Mouse (Mus musculus) kidney, adult 2 months (tissue): Measurements from ENCODE around the gene Plekhm1. TPM values are rescaled to one million over a fixed set of nuclear protein-coding genes. Genes with fewer than 3 reads are reported as not detected.

Experiments used
- DNase-seq: peaks from one replicate; pipeline ENCODE4 v3.0.0; 2021
- H3K27ac ChIP-seq: fragments of 200-500 bp; 2 replicates; pipeline ENCODE4 v1.5.1; 2012; ENCODE audit warnings: low read depth, low read length, control low read depth, inconsistent platforms; ENCODE audit not compliant: insufficient read depth
- H3K27me3 ChIP-seq: fragments of 200-500 bp; replicated peaks from 2 replicates; pipeline ENCODE4 v1.6.1; 2012; ENCODE audit warnings: mild to moderate bottlenecking, moderate library complexity, low read length, inconsistent platforms; ENCODE audit not compliant: control insufficient read depth, insufficient read depth
- H3K36me3 ChIP-seq: fragments of 200-500 bp; 2 replicates; pipeline ENCODE4 v1.6.1; 2012; ENCODE audit warnings: mild to moderate bottlenecking, moderate library complexity, low read length, inconsistent platforms; ENCODE audit not compliant: control insufficient read depth, insufficient read depth
- H3K4me1 ChIP-seq: fragments of 200-500 bp; 2 replicates; pipeline ENCODE4 v1.6.1; 2011; ENCODE audit warnings: low read length; ENCODE audit not compliant: control insufficient read depth, insufficient read depth
- H3K4me3 ChIP-seq: fragments of 200-500 bp; 2 replicates; pipeline ENCODE4 v1.5.1; 2011; ENCODE audit warnings: mild to moderate bottlenecking, low read depth, low read length, control low read depth; ENCODE audit not compliant: insufficient read depth
- CTCF ChIP-seq: fragments of 200-500 bp; conservative IDR thresholded peaks from 2 replicates; pipeline ENCODE4 v1.5.1; 2011; ENCODE audit warnings: low read depth, mild to moderate bottlenecking, control low read depth, low read length, moderate library complexity, mixed read lengths; ENCODE audit not compliant: insufficient read depth, insufficient read length
- POLR2A ChIP-seq: fragments of 200-500 bp; IDR thresholded peaks from one replicate; pipeline ENCODE4 v1.6.1; 2011; ENCODE audit warnings: low read depth, low read length, control low read depth
- WGBS: fragments of 180-500 bp; shearing (Covaris S2); methylation state at CpG from one replicate; pipeline ENCODE4 v1.1.7; 2018; 5-methylcytosine and 5-hydroxymethylcytosine counted together
- polyA plus RNA-seq: library from polyadenylated mRNA; depleted of rRNA; stranded (reverse); fragments of >200 nt; gene quantifications from 2 replicates; pipeline ENCODE4 v1.2.3, GENCODE M21; 2012

Gene Plekhm1
- polyA plus RNA-seq, 1 experiment, result 21.9 TPM

DNA sequence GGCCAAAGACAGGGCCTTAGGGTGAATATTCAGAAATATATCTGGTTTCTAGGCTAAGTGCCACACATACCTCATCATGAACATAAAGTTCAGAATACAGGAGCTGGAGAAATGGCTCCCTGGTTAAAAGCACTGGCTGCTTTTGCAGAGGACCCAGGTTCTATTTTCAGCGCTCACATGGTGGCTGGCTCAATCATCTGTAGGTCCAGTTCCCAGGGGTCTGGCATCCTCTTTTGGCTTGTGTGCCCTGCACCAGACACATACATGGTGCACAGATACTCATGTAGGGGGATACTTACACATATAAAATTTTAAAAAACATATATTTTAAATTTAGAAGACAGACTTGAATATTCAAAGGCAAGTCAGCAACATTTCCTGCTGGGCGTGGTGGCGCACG is 16.3 kb downstream of the Plekhm1 start:
- TF ChIP-seq CTCF (no peak), POLR2A (no peak)
- WGBS, result 94% methylated on average over 4 of the region's 4 CpGs
- Histone ChIP-seq H3K4me3 (no peak overlapping the region), H3K27ac (no peak overlapping the region), H3K36me3 (no peaks in the 10 kb centered on the region; the same call in 1 of the 2 replicates), H3K27me3 (no peaks in the 10 kb centered on the region), H3K4me1 (no peaks in the 10 kb centered on the region; the same call in 1 of the 2 replicates)
- DNase-seq, result no peak

DNA sequence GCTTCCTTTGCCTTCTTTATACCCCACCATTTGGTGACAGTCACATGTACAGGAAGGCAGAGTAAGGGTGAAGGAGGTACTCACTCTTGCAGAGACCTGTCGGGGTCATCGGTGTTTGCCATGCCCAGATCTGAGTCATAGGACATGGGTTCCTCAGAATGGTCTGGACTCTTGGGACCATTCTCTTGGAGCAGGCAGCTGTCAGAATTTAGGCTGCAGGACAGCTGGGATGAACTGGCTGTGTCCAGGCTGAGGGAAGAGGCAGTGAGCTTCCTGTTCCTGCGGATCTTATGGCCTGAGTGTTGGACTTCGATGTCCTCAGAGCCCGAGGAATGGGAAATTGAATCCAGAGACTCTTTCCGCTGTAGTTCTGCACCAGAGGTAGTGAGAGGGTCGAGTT is 17.9 kb downstream of the Plekhm1 start:
- Histone ChIP-seq H3K36me3 (no peaks in the 10 kb centered on the region; the same call in 1 of the 2 replicates), H3K4me1 (no peaks in the 10 kb centered on the region; the same call in 1 of the 2 replicates), H3K27me3 (no peaks in the 10 kb centered on the region), H3K27ac (no peak overlapping the region), H3K4me3 (no peak overlapping the region)
- no peak for DNase-seq
- TF ChIP-seq CTCF (no peak), POLR2A (no peak)
- 77% methylated on average over 7 of the region's 7 CpGs for WGBS

DNA sequence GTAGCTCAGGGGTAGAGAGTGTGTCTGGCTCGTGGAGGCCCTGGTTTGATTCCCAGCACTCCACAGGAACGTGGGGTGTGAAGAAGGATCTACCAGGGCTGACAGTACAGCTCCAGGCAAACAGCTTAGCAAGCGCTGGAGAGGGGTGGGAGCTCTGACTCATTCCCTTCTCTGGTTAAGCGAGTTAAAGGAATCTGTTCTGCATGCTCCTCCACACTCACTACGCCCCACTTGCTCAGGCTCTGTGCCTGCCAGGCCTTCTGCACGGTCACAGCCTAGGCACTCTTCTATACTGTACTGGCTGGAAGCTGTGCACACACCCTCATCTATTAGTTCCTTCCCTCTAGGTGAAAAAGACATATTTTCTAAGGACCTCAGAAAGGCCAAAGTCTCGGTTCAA is 18.5 kb downstream of the Plekhm1 start:
- no peaks in the 10 kb centered on the region; the same call in 1 of the 2 replicates for H3K4me1 ChIP-seq
- H3K27me3 ChIP-seq, result no peaks in the 10 kb centered on the region
- H3K27ac ChIP-seq, result no peak overlapping the region
- H3K4me3 ChIP-seq, result no peak overlapping the region
- TF ChIP-seq CTCF (no peak), POLR2A (no peak)
- no peak for DNase-seq
- H3K36me3 ChIP-seq, result no peaks in the 10 kb centered on the region; the same call in 1 of the 2 replicates
- WGBS, result 82% methylated on average over 7 of the region's 7 CpGs

DNA sequence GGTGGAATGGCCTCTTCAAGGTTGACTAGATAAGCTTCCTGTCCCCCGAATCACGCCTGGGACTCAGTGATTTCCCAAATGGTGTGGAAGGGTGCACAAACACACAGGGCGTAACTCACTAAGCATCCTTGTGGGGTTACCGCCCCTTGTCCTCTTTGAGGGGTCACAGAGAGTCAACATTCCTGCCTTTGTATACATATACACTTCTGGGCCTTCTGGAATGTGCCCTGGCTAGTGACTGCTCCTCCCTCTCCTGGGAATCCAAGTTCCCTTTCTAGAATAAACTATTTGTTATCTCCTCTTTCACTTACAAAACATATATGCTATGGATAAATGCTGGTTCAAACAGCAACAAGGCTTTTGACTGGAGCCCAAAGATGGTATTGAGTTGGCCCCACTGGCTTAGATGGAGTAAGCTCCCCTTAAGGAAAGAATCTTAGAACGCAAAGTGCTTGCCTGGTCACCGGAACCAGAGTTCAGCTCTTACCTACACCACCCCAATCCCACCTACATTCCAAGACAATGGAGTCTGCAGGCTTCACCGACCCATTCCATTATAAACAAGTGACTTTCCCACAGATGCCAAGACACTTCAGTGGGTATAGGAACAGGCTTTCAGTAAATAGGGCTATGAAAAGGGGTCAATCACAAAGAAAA is 24.5 kb downstream of the Plekhm1 start:
- Histone ChIP-seq H3K36me3 (no peaks in the 10 kb centered on the region; the same call in 1 of the 2 replicates), H3K27ac (no peak overlapping the region), H3K4me3 (no peak overlapping the region), H3K27me3 (no peaks in the 10 kb centered on the region), H3K4me1 (no peaks in the 10 kb centered on the region)
- no peak for DNase-seq
- no peak for TF ChIP-seq POLR2A
- TF ChIP-seq CTCF, result no peak
- 74% methylated on average over 7 of the region's 7 CpGs for WGBS

DNA sequence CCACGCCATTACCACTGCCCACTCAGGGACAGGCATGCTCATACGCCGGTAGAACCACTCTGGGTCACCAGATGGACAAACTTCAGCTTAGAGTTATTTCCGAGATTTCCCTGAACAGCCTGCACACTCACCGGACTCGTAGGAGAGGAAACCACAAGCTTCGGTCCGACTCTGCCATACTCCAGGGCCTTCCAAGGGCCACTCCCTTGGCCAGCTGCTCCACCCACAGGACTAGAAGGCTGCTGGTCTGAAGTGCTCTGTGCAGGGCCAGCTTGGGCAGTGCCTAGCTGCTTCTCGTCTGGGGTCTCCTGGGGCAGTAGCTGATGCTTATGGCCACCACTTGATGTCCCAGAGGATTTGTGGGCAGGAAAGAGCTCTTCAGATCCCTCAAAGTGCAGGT is 25.7 kb downstream of the Plekhm1 start:
- no peak for TF ChIP-seq CTCF
- no peak for TF ChIP-seq POLR2A
- no peaks in the 10 kb centered on the region for H3K27me3 ChIP-seq
- 0 out of 2 replicates have a peak, but pooled peaks cover under 1% of the 10 kb centered on the region for H3K4me1 ChIP-seq
- no peak overlapping the region for H3K4me3 ChIP-seq
- no peak overlapping the region for H3K27ac ChIP-seq
- DNase-seq, result no peak
- no peaks in the 10 kb centered on the region; the same call in 1 of the 2 replicates for H3K36me3 ChIP-seq
- 85% methylated on average over 9 of the region's 9 CpGs for WGBS

DNA sequence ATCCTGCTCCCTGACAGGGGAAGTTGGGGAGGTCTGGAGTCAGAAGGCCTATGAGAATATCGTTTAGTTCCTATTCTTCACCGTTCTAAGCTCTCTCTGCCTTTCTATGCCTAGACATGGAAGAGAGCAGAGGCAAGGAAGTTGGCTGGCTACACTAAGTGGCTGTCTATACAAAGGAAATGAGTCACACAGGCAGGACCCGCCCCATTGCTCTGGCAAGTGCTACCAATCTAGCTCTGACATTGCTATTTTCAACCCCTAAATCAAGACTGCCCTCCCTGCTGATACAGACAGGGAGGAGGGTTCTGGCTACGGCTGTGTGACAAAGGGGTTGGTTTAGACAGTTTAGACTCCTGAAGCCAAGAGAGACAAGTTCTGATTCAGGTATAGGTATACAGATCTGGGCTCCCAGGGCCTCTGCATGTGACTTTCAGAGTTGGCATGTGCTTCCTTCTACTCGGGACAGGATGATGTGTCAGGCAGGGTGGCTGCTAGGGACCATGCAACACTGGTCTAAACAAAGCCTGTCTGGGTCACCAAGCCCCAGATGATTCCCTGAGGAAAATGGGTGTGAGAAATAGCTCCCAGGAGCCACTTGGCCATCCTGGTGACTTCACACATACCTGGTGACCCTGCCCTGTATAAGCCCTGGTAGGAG is 30.4 kb downstream of the Plekhm1 start:
- Histone ChIP-seq H3K4me3 (no peak overlapping the region), H3K4me1 (peaks cover 8% of the 10 kb centered on the region; the same call in 1 of the 2 replicates), H3K36me3 (no peaks in the 10 kb centered on the region; the same call in 1 of the 2 replicates), H3K27ac (peak overlapping the region; percentile 37; the same call in 1 of the 2 replicates), H3K27me3 (no peaks in the 10 kb centered on the region)
- TF ChIP-seq POLR2A (no peak), CTCF (no peak)
- 40% methylated on average over 5 of the region's 5 CpGs for WGBS
- DNase-seq, result peak; percentile 86

DNA sequence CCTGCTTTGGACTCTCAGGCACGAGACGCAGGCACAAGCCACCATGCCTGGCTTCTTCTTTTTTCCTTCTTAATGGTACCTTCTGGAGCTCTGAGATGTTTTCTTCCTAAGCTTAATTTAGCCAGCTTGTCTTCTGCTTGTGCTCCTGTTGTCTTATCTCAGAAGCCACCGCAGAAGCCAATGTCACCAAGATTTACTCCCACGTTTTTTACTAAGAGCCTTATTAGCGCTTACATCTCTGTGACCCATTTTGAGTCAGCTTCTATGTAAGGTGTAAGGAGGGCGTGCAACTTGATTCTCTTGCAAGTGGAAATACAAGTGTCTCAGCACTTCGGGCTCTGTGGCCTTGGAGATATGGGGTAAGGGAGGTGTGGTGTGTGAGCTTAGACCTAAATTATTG is 31.0 kb downstream of the Plekhm1 start:
- H3K27me3 ChIP-seq, result no peaks in the 10 kb centered on the region
- no peak for DNase-seq
- no peak overlapping the region for H3K4me3 ChIP-seq
- 0 out of 2 replicates have a peak overlapping the region, but pooled peaks have one; percentile 18 for H3K27ac ChIP-seq
- TF ChIP-seq POLR2A (no peak), CTCF (no peak)
- H3K4me1 ChIP-seq, result peaks cover 8% of the 10 kb centered on the region; the same call in 1 of the 2 replicates
- no peaks in the 10 kb centered on the region; the same call in 1 of the 2 replicates for H3K36me3 ChIP-seq
- 86% methylated on average over 7 of the region's 7 CpGs for WGBS
